Mouse (Mus musculus) embryonic facial prominence, embryonic 10.5 days (tissue): ENCODE measurements at regions not wholly inside any gene's neighbourhood (a gene's known extent, or its start where the extent isn't known, plus 50 kb on each side); places are given as distances from the start of the nearest gene placed in this dataset.

Experiments
- DNase-seq: peaks from one replicate; pipeline ENCODE4 v3.0.0-alpha.2; 2017; ENCODE audit warnings: low spot score
- H3K27ac ChIP-seq: fragments of 300-500 bp; sonication (generic); replicated peaks from 2 replicates; pipeline ENCODE4 v1.5.1; 2016; ENCODE audit warnings: mild to moderate bottlenecking
- H3K27me3 ChIP-seq: fragments of 300-500 bp; sonication (generic); replicated peaks from 2 replicates; pipeline ENCODE4 v1.6.1; 2016; ENCODE audit warnings: low read depth, mild to moderate bottlenecking; ENCODE audit not compliant: poor library complexity, severe bottlenecking
- H3K36me3 ChIP-seq: fragments of 300-500 bp; sonication (generic); replicated peaks from 2 replicates; pipeline ENCODE4 v1.6.1; 2016; ENCODE audit warnings: mild to moderate bottlenecking, moderate library complexity
- H3K4me1 ChIP-seq: fragments of 300-500 bp; sonication (generic); 2 replicates; pipeline ENCODE4 v1.6.1; 2016
- H3K4me3 ChIP-seq: fragments of 300-500 bp; sonication (generic); 2 replicates; pipeline ENCODE4 v1.5.1; 2016; ENCODE audit warnings: mild to moderate bottlenecking, moderate library complexity
- H3K9me3 ChIP-seq: fragments of 300-500 bp; sonication (generic); 2 replicates; pipeline ENCODE4 v1.6.1; 2016; ENCODE audit warnings: mild to moderate bottlenecking
- whole genome bisulfite sequencing: fragments of 180-500 bp; shearing (Covaris S2); methylation state at CpG from one replicate; pipeline ENCODE4 v1.1.7; 2016; 5-methylcytosine and 5-hydroxymethylcytosine counted together

DNA sequence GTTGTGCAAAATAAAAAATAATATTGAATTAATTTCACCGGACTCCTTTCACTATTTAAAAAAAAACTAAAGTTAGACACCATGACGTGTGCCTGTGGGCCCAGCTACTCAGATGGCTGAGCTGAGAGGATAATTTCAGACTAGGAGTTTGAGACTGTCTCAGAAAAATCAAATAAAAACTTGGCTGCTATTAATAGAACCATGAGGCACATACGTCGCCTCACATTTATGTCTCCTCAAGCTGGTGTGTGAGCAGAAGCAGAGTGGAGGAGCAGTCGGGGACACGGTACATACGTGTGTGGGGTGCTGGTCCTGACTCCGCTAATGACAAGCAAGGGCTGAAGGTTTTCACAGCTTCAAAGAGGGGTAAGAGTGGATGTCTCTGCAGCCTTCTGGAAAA is 52.8 kb upstream of the Dmrtb1 start:
- Histone ChIP-seq H3K9me3 (no peaks in the 10 kb centered on the region), H3K27ac (no peak overlapping the region), H3K4me3 (no peak overlapping the region), H3K36me3 (no peaks in the 10 kb centered on the region), H3K27me3 (peaks cover 76% of the 10 kb centered on the region), H3K4me1 (peaks cover 37% of the 10 kb centered on the region)
- WGBS: 94% methylated on average over 8 of the region's 8 CpGs
- no peak for DNase-seq

GRCm38 (mm10) chr4:107737907-107738306 is 53.9 kb upstream of the Dmrtb1 start:
- peak; percentile 90 for DNase-seq
- Histone ChIP-seq H3K27ac (no peak overlapping the region), H3K36me3 (no peaks in the 10 kb centered on the region), H3K27me3 (peaks cover 70% of the 10 kb centered on the region), H3K9me3 (no peaks in the 10 kb centered on the region), H3K4me3 (no peak overlapping the region), H3K4me1 (peaks cover 28% of the 10 kb centered on the region)
- WGBS: 11% methylated on average over 6 of the region's 6 CpGs

- H3K4me1 ChIP-seq: peaks cover 28% of the 10 kb centered on the region
- no peak overlapping the region for H3K27ac ChIP-seq
- WGBS: 85% methylated on average over 9 of the region's 9 CpGs
These were observed 54.7 kb upstream of the Dmrtb1 start for GRCm38 (mm10) chr4:107738776-107739175.

DNA sequence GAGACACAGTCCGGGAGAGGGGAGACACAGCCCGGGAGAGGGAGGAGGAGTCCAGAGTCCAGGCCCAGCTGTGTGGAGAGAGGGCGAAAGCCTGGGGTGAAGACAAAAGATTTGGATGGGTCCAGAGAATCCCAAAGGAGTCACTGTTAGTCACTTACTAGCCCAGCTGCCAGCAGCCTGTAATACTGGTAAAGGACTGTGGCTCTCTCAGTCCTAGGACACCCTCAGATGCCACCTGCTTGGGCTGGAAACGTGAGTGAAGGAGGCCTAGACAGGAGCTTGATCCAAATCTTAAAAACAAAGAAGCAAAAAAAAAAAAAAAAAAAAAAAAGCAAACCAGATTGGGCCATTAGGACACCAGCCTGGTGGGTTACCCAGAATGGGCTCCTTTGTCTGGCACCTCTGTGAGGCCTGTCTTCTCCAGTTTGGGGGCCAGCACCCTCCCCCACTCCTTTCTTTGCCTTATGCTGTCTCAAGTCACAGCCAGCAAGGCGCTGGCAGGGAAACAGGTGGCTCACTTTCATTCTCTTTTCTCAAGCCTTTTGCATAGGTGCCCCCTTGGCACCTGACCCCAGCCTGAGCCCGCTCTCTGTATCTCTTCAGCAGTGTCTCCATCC is 55.9 kb upstream of the Dmrtb1 start:
- no peak for DNase-seq
- Histone ChIP-seq H3K36me3 (no peaks in the 10 kb centered on the region), H3K4me3 (no peak overlapping the region), H3K4me1 (peaks cover 19% of the 10 kb centered on the region), H3K27me3 (peaks cover 54% of the 10 kb centered on the region), H3K9me3 (no peaks in the 10 kb centered on the region), H3K27ac (peak overlapping the region; percentile 25; the same call in 1 of the 2 replicates)
- 62% methylated on average over 6 of the region's 6 CpGs for WGBS

More at GRCm38 (mm10) chr4:107738776-107739175, 54.7 kb upstream of the Dmrtb1 start:
- peaks cover 61% of the 10 kb centered on the region for H3K27me3 ChIP-seq
- no peaks in the 10 kb centered on the region for H3K36me3 ChIP-seq
- no peak overlapping the region for H3K4me3 ChIP-seq
- no peak for DNase-seq
- no peaks in the 10 kb centered on the region for H3K9me3 ChIP-seq

- Histone ChIP-seq H3K36me3 (no peaks in the 10 kb centered on the region), H3K9me3 (no peaks in the 10 kb centered on the region), H3K4me3 (no peak overlapping the region), H3K27me3 (peaks cover 57% of the 10 kb centered on the region), H3K4me1 (peaks cover 33% of the 10 kb centered on the region), H3K27ac (no peak overlapping the region)
- DNase-seq: no peak
- 74% methylated on average over 2 of the region's 2 CpGs for WGBS
These were observed 58.4 kb upstream of the Lrp8 start for GRCm38 (mm10) chr4:107743646-107744045.

DNA sequence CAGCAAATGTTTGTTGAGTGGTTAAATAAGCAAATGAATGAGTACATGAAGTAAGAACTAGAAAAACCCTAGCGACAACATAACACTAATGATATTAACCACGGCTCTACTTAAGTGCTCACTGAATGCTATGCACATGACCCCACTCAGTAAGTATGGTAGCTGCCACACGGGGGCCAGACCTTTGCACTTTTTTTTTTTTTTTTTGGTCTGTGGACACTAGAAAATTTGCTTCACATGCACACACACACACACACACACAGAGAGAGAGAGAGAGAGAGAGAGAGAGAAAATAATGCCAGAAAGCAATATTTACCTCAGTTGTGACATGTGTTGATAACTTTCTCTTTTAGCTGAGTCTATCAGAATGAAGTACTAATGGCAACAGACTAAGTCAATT is 55.7 kb upstream of the Lrp8 start:
- 74% methylated on average over 3 of the region's 3 CpGs for WGBS
- H3K4me1 ChIP-seq: peaks cover 35% of the 10 kb centered on the region

DNA sequence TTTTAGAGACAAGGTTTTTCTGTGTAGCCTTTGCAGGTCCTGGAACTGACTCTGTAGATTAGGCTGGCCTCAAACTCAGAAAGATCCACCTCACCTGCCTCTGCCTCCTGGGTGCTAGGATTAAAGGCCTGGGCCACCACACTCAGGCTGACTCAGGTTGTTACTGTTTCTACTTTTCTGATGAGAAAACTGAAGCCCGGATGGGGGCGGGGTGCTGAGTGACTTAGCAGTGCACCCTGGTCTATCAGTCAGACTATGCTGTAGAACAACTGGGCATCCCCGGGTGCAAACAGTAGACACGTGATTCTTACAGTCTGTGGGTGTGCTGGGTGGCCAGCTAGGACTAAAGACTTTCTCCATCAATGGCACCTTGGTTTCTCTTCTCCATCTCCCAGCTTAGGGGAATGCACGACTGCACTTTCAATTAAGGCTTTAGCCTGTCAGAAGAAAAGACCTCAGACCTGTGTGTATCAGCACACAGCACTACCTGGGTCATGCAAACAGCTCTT is 55.1 kb upstream of the Lrp8 start:
- Histone ChIP-seq H3K4me1 (peaks cover 35% of the 10 kb centered on the region), H3K9me3 (no peaks in the 10 kb centered on the region), H3K27ac (no peak overlapping the region), H3K4me3 (no peak overlapping the region), H3K27me3 (peaks cover 37% of the 10 kb centered on the region), H3K36me3 (no peaks in the 10 kb centered on the region)
- DNase-seq: no peak
- WGBS: 86% methylated on average over 5 of the region's 5 CpGs

More for the DNA sequence above, 55.7 kb upstream of the Lrp8 start:
- Histone ChIP-seq H3K4me3 (no peak overlapping the region), H3K27ac (no peak overlapping the region), H3K36me3 (no peaks in the 10 kb centered on the region), H3K9me3 (no peaks in the 10 kb centered on the region), H3K27me3 (peaks cover 37% of the 10 kb centered on the region)
- no peak for DNase-seq

GRCm38 (mm10) chr4:107747454-107747853 is 54.6 kb upstream of the Lrp8 start:
- DNase-seq: no peak
- Histone ChIP-seq H3K27ac (no peak overlapping the region), H3K4me3 (no peak overlapping the region), H3K36me3 (no peaks in the 10 kb centered on the region), H3K27me3 (peaks cover 37% of the 10 kb centered on the region), H3K4me1 (peaks cover 35% of the 10 kb centered on the region), H3K9me3 (no peaks in the 10 kb centered on the region)
- WGBS: 88% methylated on average over 9 of the region's 9 CpGs

DNA sequence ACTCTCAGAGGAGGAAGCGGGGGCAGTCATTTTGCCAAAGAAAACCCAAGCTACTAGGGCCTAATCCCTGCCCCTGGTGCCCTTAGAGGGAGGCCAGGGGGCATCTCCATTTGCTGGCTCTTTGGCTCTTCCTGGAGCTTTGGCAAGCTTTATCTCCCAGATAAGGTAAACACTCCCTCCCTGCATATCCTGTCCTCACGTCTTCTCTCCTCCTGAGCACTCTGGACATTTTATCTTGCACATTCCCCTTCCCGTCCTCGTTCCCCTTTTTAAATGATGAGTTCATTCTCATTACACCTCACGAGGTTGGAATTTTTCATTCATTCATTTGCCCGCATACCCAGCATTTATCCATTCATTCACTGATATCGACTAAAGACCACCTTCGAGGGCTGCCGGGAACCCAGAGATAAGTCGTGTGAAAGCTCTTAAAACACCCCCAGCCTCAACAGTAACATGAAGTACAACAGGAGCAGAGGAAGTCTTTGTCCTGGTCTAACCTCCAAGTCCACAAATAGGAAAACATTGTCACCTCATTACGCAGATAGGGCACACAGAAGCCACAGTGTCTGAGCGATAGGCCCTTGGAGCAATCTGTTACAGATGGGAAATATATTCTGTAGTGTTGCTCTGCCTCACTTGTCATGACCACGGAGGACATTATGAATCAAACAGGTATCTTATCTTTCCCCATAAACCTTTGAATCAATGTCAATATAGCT is 54.0 kb upstream of the Lrp8 start:
- peaks cover 32% of the 10 kb centered on the region for H3K4me1 ChIP-seq
- H3K27me3 ChIP-seq: peaks cover 37% of the 10 kb centered on the region
- H3K36me3 ChIP-seq: no peaks in the 10 kb centered on the region
- H3K27ac ChIP-seq: no peak overlapping the region
- DNase-seq: no peak
- H3K9me3 ChIP-seq: no peaks in the 10 kb centered on the region
- WGBS: 83% methylated on average over 13 of the region's 13 CpGs
- H3K4me3 ChIP-seq: no peak overlapping the region

- Histone ChIP-seq H3K4me1 (peaks cover 24% of the 10 kb centered on the region), H3K9me3 (no peaks in the 10 kb centered on the region), H3K27me3 (peaks cover 40% of the 10 kb centered on the region), H3K27ac (no peak overlapping the region), H3K4me3 (no peak overlapping the region), H3K36me3 (no peaks in the 10 kb centered on the region)
- 93% methylated on average over 8 of the region's 8 CpGs for WGBS
- no peak for DNase-seq
These were observed 53.0 kb upstream of the Lrp8 start for GRCm38 (mm10) chr4:107749045-107749444.

- Histone ChIP-seq H3K4me1 (peaks cover 22% of the 10 kb centered on the region), H3K27ac (no peak overlapping the region), H3K36me3 (no peaks in the 10 kb centered on the region), H3K9me3 (no peaks in the 10 kb centered on the region), H3K27me3 (peaks cover 37% of the 10 kb centered on the region), H3K4me3 (no peak overlapping the region)
- 58% methylated on average over 9 of the region's 9 CpGs for WGBS
- DNase-seq: no peak
These were observed 52.0 kb upstream of the Lrp8 start for GRCm38 (mm10) chr4:107750017-107750416.
